Mouse (Mus musculus): Measurements from ENCODE around the gene Gphb5. TPM values are rescaled to one million over a fixed set of nuclear protein-coding genes. Genes with fewer than 3 reads are reported as not detected.
"Not testable (repeated sequence)": the region's sequence is repeated elsewhere in the genome, so short reads cannot be mapped to it uniquely, and the experiment has no call there.

Gene Gphb5
- polyA plus RNA-seq, 1 experiment from 2014 or later, result 0.13 TPM

DNA sequence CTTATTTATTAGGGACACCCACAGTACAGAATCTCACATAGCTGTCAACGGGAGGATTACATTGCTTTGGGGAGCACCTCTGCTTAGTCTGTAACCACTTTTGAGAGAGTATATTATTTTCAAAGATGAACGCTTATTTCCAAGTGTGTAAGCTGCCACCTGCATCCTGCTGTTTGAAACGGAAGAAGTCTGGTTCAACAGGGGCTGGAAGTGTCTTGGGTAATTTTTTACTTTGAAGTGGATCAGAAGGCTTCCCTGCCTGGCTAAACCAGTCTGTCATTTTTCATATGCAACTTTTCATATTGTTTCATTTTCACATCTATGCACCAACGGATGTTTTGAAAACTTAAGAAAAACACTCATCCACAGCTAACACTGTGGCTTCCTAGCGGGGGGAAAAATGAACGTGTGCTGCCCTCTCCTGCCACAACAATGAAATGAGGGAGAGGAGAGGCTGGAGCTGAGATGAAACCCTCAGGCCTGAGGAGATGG lies 32.9 kb upstream of the Gphb5 start:
- H3K36me3 ChIP-seq (ENCODE audit: control insufficient read depth, insufficient read depth, low read length), result peaks cover 11% of the 10 kb centered on the region
- peak overlapping the region; percentile 16; the same call in 1 of the 2 replicates for H3K27ac ChIP-seq (ENCODE audit: low read length)
- H3K4me2 ChIP-seq (ENCODE audit: low read depth, low read length), result no peak overlapping the region
- no peak overlapping the region for H3K9ac ChIP-seq (ENCODE audit: low read length)
- peak; percentile 51; the same call in 1 of the 2 replicates for ATAC-seq (ENCODE audit: low read depth)
- peaks cover 23% of the 10 kb centered on the region for H3K4me1 ChIP-seq (replicated peaks; ENCODE audit: control insufficient read depth, insufficient read depth, low read length)
- WGBS, result 38% methylated on average over 6 of the region's 6 CpGs
- H3K4me3 ChIP-seq (ENCODE audit: low read length), result no peak overlapping the region
- no peaks in the 10 kb centered on the region for H3K27me3 ChIP-seq (ENCODE audit: control insufficient read depth, insufficient read depth, low read depth, low read length)
- H3K9me3 ChIP-seq (ENCODE audit: control insufficient read depth, low read length), result no peaks in the 10 kb centered on the region

DNA sequence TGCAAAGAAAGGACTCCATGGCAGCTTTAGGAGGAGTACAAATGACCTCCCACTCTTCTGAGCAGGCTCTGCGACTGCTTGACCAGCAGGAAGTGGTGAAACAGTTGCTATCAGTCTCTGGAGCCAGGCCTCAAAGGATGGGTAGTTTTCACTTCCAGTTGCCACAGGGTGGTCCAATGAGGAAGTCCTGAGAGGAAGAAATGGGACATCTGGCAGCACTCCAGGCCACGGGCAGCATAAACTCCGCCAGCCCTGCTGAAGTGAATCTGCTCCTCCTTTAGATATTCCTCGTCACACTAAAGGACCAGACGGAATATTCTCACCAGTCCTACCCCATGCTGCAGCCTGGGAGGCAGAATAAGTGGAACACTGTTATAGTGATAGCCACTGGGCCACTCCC lies 32.3 kb upstream of the Gphb5 start:
- Histone ChIP-seq H3K4me1 (replicated peaks; ENCODE audit: control insufficient read depth, insufficient read depth, low read length) (peaks cover 28% of the 10 kb centered on the region), H3K27ac (ENCODE audit: low read length) (peak overlapping the region; percentile 36; the same call in 1 of the 2 replicates), H3K36me3 (ENCODE audit: control insufficient read depth, insufficient read depth, low read length) (peaks cover 11% of the 10 kb centered on the region), H3K9ac (ENCODE audit: low read length) (no peak overlapping the region), H3K4me2 (ENCODE audit: low read depth, low read length) (no peak overlapping the region), H3K27me3 (ENCODE audit: control insufficient read depth, insufficient read depth, low read depth, low read length) (no peaks in the 10 kb centered on the region), H3K4me3 (ENCODE audit: low read length) (no peak overlapping the region), H3K9me3 (ENCODE audit: control insufficient read depth, low read length) (no peaks in the 10 kb centered on the region)
- 64% methylated on average over 5 of the region's 5 CpGs for WGBS
- ATAC-seq (ENCODE audit: low read depth), result no peak

DNA sequence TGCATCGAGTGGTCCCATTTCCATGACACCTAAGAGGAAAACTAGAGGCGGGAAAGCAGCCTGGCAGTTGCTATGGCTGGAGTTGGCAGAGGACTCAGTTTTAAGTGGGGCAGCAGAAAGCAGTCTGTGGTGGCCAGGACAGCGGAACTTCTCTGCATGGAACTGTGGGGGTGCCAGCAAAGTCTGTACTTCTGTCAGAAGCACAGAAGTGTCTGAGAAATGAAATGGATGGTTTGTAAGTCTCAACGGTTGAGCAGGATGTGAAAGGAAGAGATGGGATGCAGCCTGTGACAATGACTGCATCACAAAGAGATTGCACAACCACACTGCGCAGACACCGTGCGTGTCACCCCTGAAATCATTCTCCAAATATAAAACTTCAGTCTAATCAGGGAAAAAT lies 29.7 kb upstream of the Gphb5 start:
- no peak overlapping the region for H3K4me3 ChIP-seq (ENCODE audit: low read length)
- WGBS, result 59% methylated on average over 7 of the region's 7 CpGs
- H3K36me3 ChIP-seq (ENCODE audit: control insufficient read depth, insufficient read depth, low read length), result peaks cover 2% of the 10 kb centered on the region
- ATAC-seq (ENCODE audit: low read depth), result peak; percentile 59
- H3K27ac ChIP-seq (ENCODE audit: low read length), result no peak overlapping the region
- H3K9ac ChIP-seq (ENCODE audit: low read length), result no peak overlapping the region
- H3K4me2 ChIP-seq (ENCODE audit: low read depth, low read length), result no peak overlapping the region
- no peaks in the 10 kb centered on the region for H3K9me3 ChIP-seq (ENCODE audit: control insufficient read depth, low read length)
- no peaks in the 10 kb centered on the region for H3K27me3 ChIP-seq (ENCODE audit: control insufficient read depth, insufficient read depth, low read depth, low read length)
- peaks cover 28% of the 10 kb centered on the region for H3K4me1 ChIP-seq (replicated peaks; ENCODE audit: control insufficient read depth, insufficient read depth, low read length)

DNA sequence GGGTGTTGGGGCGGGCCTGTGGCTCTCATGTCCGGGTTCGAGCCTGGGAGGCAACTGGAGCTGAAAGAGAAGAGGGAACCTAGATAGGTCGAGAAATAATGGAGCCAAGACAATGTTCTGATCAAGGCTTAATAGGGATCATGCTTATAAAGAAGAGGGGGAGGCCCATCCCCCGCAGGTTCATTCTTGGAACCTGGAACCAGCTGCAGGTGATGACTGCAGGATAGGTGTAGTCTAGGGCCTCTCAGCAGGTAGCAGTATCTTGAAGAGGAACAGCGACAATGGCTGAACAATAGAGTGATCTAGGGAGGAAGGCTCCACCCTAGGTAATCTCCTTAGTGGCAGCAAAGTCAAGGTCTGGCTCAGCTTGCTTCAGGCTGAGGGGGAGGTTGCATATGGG lies 15.8 kb upstream of the Gphb5 start:
- H3K4me1 ChIP-seq (replicated peaks; ENCODE audit: control insufficient read depth, insufficient read depth, low read length); ATAC-seq (ENCODE audit: low read depth); H3K36me3 ChIP-seq (ENCODE audit: control insufficient read depth, insufficient read depth, low read length); H3K4me3 ChIP-seq (ENCODE audit: low read length); H3K9me3 ChIP-seq (ENCODE audit: control insufficient read depth, low read length); H3K4me2 ChIP-seq (ENCODE audit: low read depth, low read length); H3K9ac ChIP-seq (ENCODE audit: low read length); H3K27me3 ChIP-seq (ENCODE audit: control insufficient read depth, insufficient read depth, low read depth, low read length); H3K27ac ChIP-seq (ENCODE audit: low read length): not testable (repeated sequence)
- WGBS, result 81% methylated on average over 6 of the region's 6 CpGs

DNA sequence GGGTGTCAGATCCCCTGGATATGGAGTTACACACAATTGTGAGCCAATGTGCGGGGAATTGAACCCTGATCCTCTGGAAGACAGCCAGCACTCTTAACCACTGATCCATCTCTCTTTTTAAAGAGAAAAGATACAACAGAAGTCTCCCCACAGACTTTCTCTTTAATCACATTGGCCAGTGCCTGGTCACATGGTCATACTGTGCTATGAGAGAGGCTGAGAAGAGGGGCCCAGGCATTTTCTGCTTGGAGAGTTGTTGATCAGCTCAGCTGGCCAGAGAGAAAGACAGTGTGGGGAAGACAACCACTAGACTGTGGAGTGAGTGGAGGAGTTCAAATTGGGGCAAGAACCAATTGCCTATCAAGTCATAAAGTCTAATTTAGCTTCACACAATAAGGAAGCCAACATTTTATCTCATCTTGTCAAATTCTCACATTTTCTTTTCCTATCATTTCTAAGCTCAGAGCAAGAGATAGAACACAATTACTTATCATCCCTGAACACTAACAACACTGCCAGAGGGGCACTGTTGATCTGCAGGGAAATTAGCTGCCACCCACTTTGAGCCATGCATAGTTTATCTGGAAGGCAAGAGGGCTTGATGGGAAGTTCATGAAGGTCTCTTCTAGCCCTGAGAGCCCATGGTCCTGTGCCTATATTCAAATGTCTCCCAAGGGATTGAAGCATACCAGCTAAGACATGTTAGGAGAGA lies 13.3 kb upstream of the Gphb5 start:
- Histone ChIP-seq H3K9me3 (ENCODE audit: control insufficient read depth, low read length) (no peaks in the 10 kb centered on the region), H3K4me3 (ENCODE audit: low read length) (no peak overlapping the region), H3K27ac (ENCODE audit: low read length) (no peak overlapping the region), H3K36me3 (ENCODE audit: control insufficient read depth, insufficient read depth, low read length) (no peaks in the 10 kb centered on the region), H3K9ac (ENCODE audit: low read length) (no peak overlapping the region), H3K4me2 (ENCODE audit: low read depth, low read length) (no peak overlapping the region), H3K27me3 (ENCODE audit: control insufficient read depth, insufficient read depth, low read depth, low read length) (no peaks in the 10 kb centered on the region), H3K4me1 (replicated peaks; ENCODE audit: control insufficient read depth, insufficient read depth, low read length) (no peaks in the 10 kb centered on the region)
- 70% methylated on average over 1 of the region's 1 CpGs for WGBS
- no peak for ATAC-seq (ENCODE audit: low read depth)

DNA sequence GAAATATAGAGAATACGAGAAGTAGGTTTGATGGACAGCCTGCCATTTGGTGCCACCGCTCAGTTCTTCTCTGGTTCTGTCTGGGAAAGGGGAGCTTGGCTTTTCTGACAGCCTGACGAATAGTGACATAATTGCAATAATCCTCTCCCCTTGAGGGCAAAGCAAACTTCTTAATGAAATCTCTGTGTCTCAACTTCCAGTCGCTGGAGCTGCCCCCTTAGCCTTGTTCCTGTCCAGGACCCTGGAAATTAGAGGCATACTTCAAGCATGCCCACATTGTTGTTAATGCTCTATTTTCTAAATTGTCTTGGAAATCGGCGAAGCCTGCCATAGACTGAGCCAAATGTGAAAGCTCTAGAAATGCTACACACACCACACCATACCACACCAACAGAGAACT lies 12.1 kb upstream of the Gphb5 start:
- H3K9ac ChIP-seq (ENCODE audit: low read length), result no peak overlapping the region
- H3K36me3 ChIP-seq (ENCODE audit: control insufficient read depth, insufficient read depth, low read length), result no peaks in the 10 kb centered on the region
- no peaks in the 10 kb centered on the region for H3K9me3 ChIP-seq (ENCODE audit: control insufficient read depth, low read length)
- H3K27ac ChIP-seq (ENCODE audit: low read length), result no peak overlapping the region
- no peak overlapping the region for H3K4me2 ChIP-seq (ENCODE audit: low read depth, low read length)
- H3K4me1 ChIP-seq (replicated peaks; ENCODE audit: control insufficient read depth, insufficient read depth, low read length), result no peaks in the 10 kb centered on the region
- WGBS, result 86% methylated on average over 6 of the region's 6 CpGs
- H3K27me3 ChIP-seq (ENCODE audit: control insufficient read depth, insufficient read depth, low read depth, low read length), result no peaks in the 10 kb centered on the region
- no peak overlapping the region for H3K4me3 ChIP-seq (ENCODE audit: low read length)
- ATAC-seq (ENCODE audit: low read depth), result no peak

DNA sequence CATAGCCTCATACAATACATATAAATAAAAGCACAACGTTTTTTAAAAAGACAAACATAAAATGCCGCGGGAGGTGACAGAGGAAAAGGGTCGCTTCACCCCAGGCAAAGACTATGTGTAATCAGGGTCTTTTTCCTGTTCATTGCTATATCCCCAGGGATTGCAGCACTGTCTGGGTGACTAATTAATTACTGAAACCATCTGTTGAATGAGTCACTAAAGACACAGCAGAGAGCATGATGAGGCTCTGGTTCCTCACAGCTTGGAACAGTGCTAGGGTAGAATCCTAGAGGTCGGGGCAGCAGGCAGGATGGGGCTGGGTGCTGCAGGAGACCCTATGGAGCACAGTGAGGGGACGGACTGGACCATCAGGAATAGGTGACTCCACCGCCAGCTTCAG lies 9.3 kb upstream of the Gphb5 start:
- WGBS, result 81% methylated on average over 7 of the region's 7 CpGs
- H3K4me2 ChIP-seq (ENCODE audit: low read depth, low read length), result no peak overlapping the region
- no peak for ATAC-seq (ENCODE audit: low read depth)

DNA sequence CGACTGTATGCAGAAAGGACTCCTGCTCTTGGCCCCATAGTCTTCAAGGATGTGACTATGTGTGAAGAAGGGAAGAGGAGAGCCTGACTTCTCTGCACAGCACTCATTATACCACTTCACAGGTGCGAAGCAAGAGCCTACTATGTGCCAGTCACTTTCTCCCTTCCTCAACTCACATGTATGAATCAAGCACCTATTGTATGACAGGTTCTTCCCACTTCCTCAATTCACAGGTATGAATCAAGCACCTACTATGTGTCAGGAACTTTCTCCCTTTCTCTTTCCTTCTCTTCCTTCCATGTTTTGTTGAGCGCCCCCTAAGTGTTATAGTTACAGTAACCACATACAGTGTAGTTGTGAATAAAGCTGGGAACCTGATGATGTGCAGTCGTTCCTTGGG lies 8.2 kb upstream of the Gphb5 start:
- Histone ChIP-seq H3K36me3 (ENCODE audit: control insufficient read depth, insufficient read depth, low read length) (no peaks in the 10 kb centered on the region), H3K4me2 (ENCODE audit: low read depth, low read length) (no peak overlapping the region), H3K4me1 (replicated peaks; ENCODE audit: control insufficient read depth, insufficient read depth, low read length) (no peaks in the 10 kb centered on the region), H3K27me3 (ENCODE audit: control insufficient read depth, insufficient read depth, low read depth, low read length) (no peaks in the 10 kb centered on the region), H3K9me3 (ENCODE audit: control insufficient read depth, low read length) (no peaks in the 10 kb centered on the region), H3K9ac (ENCODE audit: low read length) (no peak overlapping the region), H3K4me3 (ENCODE audit: low read length) (no peak overlapping the region), H3K27ac (ENCODE audit: low read length) (no peak overlapping the region)
- 88% methylated on average over 4 of the region's 4 CpGs for WGBS
- ATAC-seq (ENCODE audit: low read depth), result no peak

More for the DNA sequence above, 9.3 kb upstream of the Gphb5 start:
- no peak overlapping the region for H3K4me3 ChIP-seq (ENCODE audit: low read length)
- H3K27ac ChIP-seq (ENCODE audit: low read length), result no peak overlapping the region
- no peaks in the 10 kb centered on the region for H3K9me3 ChIP-seq (ENCODE audit: control insufficient read depth, low read length)
- no peaks in the 10 kb centered on the region for H3K4me1 ChIP-seq (replicated peaks; ENCODE audit: control insufficient read depth, insufficient read depth, low read length)
- H3K27me3 ChIP-seq (ENCODE audit: control insufficient read depth, insufficient read depth, low read depth, low read length), result no peaks in the 10 kb centered on the region
- no peak overlapping the region for H3K9ac ChIP-seq (ENCODE audit: low read length)
- H3K36me3 ChIP-seq (ENCODE audit: control insufficient read depth, insufficient read depth, low read length), result no peaks in the 10 kb centered on the region

DNA sequence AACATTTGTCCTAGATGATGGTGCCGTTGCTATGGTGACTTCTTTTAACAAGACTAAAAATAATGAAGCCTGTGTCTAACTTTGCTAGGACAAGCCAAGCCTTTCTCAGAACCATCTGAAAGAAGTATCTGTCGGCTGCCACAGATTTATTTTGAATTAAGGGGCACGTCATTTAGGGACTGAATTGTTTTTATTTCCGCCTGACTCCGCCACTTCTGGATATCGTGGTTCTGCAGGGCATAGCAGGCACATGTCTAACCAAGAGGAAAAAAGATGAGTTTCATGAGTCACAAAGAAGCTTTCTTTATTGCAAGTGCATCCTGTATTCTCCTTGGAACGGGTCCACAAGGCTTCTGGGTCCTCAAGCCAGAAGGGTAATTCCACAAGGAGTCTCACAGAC lies 7.8 kb upstream of the Gphb5 start:
- Histone ChIP-seq H3K4me1 (replicated peaks; ENCODE audit: control insufficient read depth, insufficient read depth, low read length) (no peaks in the 10 kb centered on the region), H3K4me2 (ENCODE audit: low read depth, low read length) (no peak overlapping the region), H3K9ac (ENCODE audit: low read length) (no peak overlapping the region), H3K9me3 (ENCODE audit: control insufficient read depth, low read length) (no peaks in the 10 kb centered on the region), H3K27me3 (ENCODE audit: control insufficient read depth, insufficient read depth, low read depth, low read length) (no peaks in the 10 kb centered on the region), H3K36me3 (ENCODE audit: control insufficient read depth, insufficient read depth, low read length) (no peaks in the 10 kb centered on the region), H3K27ac (ENCODE audit: low read length) (no peak overlapping the region), H3K4me3 (ENCODE audit: low read length) (no peak overlapping the region)
- WGBS, result 54% methylated on average over 7 of the region's 7 CpGs
- no peak for ATAC-seq (ENCODE audit: low read depth)

Data from lung, embryonic 16.5 days (tissue).